Mouse (Mus musculus) CD4-positive naive resting alpha-beta T cell, adult 57 days (primary cell): ENCODE measurements around the gene Pigs. TPM values are rescaled to one million over a fixed set of nuclear protein-coding genes. Genes with fewer than 3 reads are reported as not detected.

Source experiments
- total RNA-seq: library from RNA; stranded (reverse); gene quantifications from one replicate; pipeline ENCODE4 v1.2.4, GENCODE M21; 2023

The Pigs gene
- 49.7 TPM for total RNA-seq

DNA sequence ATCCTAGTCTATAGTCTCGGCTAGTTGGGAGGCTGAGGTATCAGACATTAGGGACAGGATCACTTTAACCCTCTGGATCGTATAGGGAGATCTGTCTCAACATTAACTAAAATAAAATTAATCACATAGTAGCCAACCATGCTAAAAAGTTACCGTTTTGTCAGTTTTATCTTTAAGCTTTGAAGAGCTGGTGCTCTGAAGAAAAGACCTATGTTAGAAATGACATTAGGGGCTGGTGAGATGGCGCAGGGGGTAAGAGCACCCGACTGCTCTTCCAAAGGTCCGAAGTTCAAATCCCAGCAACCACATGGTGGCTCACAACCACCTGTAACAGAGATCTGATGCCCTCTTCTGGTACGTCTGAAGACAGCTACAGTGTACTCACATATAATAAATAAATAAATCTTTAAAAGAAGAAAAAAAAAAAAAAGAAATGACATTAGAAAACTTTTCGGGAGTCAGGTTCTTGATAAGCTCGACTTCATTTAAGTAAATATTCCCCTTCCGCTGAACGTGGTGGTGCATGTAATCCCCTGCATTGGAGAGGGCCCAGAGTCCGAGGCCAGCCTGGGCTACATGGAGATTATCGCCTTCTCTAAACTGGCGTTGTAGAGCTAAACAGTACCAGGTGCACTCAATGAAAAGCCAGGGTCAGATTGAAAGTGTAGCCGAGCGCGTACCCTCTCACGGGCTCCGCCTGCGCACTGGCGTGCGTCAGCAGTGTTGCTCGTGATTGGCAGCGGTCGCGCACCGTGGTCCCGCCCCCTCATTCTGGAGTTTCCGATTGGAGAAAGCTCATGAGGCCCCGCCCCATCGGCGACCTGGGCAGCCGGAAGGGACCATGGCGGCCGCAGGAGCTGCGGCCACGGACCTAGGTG is at the start of gene Pigs:
Gene Pigs, plus strand, starts transcription at position 782 of the 878 bp plus-strand sequence.

DNA sequence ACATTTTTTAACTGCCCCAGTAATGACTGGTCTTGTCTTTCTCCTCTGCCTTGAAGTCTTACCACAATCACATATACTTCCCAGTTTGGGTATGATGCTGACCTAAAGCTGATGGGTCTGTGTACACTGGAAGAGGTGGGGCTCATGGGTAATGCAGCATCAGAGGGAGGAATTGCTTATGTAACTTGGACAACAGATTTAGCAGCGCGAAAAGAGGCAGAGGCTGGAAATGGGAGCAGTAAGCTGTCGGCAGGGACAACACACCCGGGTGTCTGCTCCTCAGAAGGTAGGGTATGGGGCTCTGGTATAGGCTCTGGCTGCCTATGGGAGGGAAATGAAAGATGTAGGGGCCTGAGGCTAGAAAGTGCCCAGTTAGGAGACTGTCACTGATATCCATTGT is 37.6 kb upstream of the Pigs start, which contains the start of gene BC030499:
Gene BC030499, plus strand, starts transcription at position 188 of the 400 bp plus-strand sequence.

DNA sequence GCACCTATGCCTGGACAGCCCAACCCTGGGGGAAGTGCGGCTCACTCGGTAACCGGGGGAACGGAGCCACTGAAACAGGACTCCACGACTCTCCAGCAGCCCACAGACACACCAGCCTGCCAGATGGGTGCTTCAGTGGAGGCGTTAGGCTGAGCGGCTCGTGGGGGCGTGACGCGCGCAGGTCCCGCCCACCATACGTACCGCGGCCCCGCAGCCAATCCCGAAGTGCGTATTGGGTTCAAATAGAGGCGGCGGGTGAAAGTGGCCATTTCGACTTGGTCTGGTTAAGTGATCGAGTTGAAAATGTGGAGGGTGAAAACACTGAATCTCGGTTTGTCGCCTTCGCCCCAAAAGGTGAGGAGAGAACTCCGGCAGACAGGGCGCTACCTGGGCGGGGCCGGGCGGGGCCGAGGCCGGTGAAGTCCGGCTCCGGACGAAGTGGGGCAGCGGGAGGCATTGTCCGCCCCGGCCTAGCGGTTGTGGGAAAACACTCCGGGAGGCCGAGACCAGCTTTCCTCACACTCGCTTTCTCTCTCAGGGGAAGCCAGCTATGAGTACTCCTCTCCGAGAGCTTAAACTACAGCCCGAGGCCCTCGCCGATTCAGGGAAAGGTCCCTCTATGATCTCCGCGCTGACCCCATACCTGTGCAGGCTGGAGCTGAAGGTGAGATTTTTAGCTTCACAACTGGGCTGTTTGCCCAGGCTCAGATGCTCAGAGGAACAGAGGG is 26.7 kb upstream of the Pigs start, which contains the start of gene Spag5:
Gene Spag5, plus strand, starts transcription at position 173 of the 728 bp plus-strand sequence.

DNA sequence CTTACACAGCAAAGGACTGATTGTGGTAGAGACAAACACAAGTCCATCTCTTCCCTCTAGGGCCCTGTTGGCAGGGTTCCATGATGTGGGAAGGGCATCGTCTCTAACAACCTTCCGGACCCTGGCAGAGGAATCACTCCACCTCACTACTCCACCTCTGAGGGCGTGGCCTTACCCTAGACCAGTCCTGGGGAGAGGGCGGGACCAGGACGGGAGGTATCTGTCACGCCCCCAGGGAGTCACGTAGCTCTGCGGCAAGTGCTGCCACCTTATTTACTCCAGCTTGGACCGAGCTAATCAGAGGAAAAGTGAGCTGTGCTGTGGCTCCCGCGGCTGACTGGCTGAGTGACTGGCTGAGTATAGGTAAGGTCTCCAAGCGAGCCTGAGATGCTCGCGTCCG is 5.4 kb upstream of the Pigs start, which contains the start of gene Aldoc:
Gene Aldoc, plus strand, starts transcription at position 109 of the 400 bp plus-strand sequence.

DNA sequence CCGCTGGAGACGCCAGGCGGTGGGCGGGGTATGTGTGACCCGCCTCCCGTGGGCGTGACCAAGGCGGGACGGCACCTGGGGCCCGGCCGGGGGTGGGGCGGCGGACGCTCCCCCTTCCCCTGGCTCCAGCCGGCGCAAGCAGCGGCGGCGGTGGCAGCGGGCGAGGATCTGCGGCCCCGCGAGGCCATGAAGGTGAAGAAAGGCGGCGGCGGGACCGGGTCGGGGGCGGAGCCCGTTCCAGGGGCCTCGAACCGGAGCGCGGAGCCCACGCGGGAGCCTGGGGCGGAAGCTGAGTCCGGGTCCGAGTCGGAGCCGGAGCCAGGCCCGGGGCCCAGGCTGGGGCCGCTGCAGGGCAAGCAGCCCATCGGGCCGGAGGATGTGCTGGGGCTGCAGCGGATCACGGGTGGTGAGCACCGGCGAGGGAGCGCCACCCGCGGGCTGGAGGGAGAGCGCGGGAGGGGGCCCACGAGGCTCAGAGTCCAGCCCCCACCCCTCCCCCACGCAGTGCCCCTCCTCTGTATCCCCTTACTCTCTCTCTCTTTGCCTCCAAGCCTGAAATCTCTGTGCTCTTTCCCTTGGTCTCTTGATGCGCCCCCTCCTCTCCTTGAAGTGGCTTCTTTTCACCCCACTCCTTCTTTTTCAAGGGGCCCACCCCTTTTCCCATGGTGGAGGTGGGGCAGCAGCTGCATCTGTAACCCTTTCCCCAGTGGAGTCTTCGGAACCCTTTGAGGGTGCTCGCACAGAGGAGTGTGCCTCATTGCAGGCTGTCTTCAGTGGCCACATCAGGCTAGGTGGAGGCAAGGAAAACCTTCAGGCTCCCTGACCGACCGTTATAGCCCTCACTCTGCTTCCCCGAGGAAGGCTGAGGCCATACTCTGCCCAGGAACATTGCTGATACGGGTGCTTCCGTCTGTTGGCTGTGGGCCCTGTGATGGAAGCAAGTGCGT is 15.4 kb downstream of the Pigs start, which contains the start of gene Unc119:
Gene Unc119, plus strand, starts transcription at position 102 of the 947 bp plus-strand sequence.

DNA sequence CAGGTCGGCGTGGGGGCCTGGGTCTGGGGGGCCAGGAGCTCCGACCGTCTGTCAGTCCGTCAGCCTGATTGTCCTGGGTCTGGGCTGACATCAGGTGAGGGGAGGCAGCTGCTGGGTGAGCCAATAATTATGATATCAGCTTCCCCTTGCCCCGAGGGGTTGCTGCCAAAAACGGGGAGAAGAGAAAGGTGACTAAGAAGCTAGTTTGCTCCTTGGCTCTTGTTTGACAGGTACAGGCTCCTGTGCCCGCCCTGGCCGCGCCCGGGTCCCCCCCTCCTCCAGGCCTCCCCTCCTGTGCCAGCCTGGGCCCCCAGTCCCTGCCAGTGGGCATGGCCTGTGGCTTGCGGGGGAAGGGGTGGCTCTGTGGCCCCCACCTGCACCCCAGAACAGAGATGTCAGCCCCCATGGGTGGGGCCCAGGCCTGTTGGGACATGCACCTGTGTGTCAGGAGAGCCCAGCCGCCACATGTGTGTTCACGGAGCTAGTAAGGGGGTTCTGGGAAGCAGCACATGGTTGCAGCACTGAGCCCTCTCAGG is 58.4 kb downstream of the Pigs start, which contains the start of gene Foxn1:
Gene Foxn1, minus strand, starts transcription at position 51 of the 536 bp plus-strand sequence.

Other genes starting within 250 kb of the Pigs start
- 27.6 TPM for gene Eral1, start 248.0 kb upstream of the Pigs start, total RNA-seq
- 21.7 TPM for gene Fam222b, start 233.8 kb upstream of the Pigs start, total RNA-seq
- gene Traf4, start 162.8 kb upstream of the Pigs start, total RNA-seq: 38.9 TPM
- 9.1 TPM for gene Nek8, start 151.7 kb upstream of the Pigs start, total RNA-seq
- gene Tlcd1, start 151.7 kb upstream of the Pigs start, total RNA-seq: 8.9 TPM
- gene Rpl23a, start 144.8 kb upstream of the Pigs start, total RNA-seq: 3,317 TPM
- 0.35 TPM for gene Rab34, start 140.0 kb upstream of the Pigs start, total RNA-seq
- gene Proca1, start 135.0 kb upstream of the Pigs start, total RNA-seq: not detected
- gene Sdf2, start 82.7 kb upstream of the Pigs start, total RNA-seq: 41.2 TPM
- 80.8 TPM for gene Supt6, start 82.4 kb upstream of the Pigs start, total RNA-seq
- gene 2610507B11Rik, start 66.7 kb upstream of the Pigs start, total RNA-seq: 107 TPM
- 1.7 TPM for gene BC030499, start 37.6 kb upstream of the Pigs start, total RNA-seq
- gene Spag5, start 26.9 kb upstream of the Pigs start, total RNA-seq: 1.7 TPM
- 38.4 TPM for gene Aldoc, start 5.4 kb upstream of the Pigs start, total RNA-seq
- gene Unc119, start 15.1 kb downstream of the Pigs start, total RNA-seq: 15.1 TPM
- not detected for gene Foxn1, start 58.1 kb downstream of the Pigs start, total RNA-seq
- not detected for gene Slc13a2, start 93.8 kb downstream of the Pigs start, total RNA-seq
- 1.5 TPM for gene Slc46a1, start 137.3 kb downstream of the Pigs start, total RNA-seq
- gene Sarm1, start 169.3 kb downstream of the Pigs start, total RNA-seq: 3.5 TPM
- gene Vtn, start 170.7 kb downstream of the Pigs start, total RNA-seq: not detected
- not detected for gene Sebox, start 175.0 kb downstream of the Pigs start, total RNA-seq
- 22.1 TPM for gene Tmem199, start 183.8 kb downstream of the Pigs start, total RNA-seq
- 36.3 TPM for gene Poldip2, start 183.8 kb downstream of the Pigs start, total RNA-seq
- 14.5 TPM for gene Tnfaip1, start 207.9 kb downstream of the Pigs start, total RNA-seq
- 38.8 TPM for gene Ift20, start 207.9 kb downstream of the Pigs start, total RNA-seq
- 6.9 TPM for gene Tmem97, start 222.4 kb downstream of the Pigs start, total RNA-seq